Mouse (Mus musculus) left cerebral cortex, adult 9 months (tissue): Measurements from ENCODE around the gene Cmss1.

Experiments used
- DNase-seq, 2 experiments: peaks; one replicate each; pipeline ENCODE4 v3.0.0; 2022; ENCODE audit warnings: low spot score in 2 of 2

Gene Cmss1

GRCm38 (mm10) chr16:57558258-57558657 is 48.4 kb downstream of the Cmss1 start:
- no peak for DNase-seq

DNA sequence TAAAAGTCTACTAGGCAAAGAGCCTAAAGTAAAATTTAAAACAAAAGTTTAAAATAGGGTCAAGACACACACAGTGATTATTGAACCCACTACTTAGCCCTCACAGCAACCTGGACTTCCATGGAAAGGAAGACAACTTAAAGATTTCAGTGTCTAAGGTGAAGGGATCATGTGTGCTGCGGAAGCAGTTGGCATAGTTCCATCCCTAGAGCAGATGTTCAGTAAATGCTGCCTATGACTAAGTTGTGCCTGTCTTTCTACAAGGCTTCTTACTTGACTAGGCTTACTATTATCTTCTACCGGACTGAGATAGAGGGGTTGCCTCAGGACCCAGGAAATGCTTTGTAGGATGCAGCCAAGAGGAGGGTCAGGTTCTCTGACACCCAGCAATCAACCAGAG is 50.4 kb downstream of the Cmss1 start:
- DNase-seq: no peak

DNA sequence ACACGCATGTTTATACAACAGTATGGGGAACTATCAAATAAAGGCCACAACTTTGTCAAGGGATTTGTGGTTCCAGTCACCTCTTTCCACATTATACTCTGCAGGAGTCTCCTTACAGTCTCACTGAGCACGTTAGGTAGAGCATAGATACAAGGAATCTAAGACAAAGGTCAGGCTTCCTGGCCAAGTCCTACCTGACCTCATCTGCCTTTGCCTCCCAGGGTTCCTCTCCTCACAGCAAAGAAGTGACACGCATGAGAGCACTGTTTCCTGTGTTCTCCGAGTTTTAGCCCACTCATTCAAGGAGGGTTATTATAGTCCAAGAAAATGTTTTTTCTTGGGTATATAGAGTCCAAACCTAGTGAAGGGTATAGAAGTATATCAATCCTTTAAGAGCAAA is 51.0 kb downstream of the Cmss1 start:
- DNase-seq: no peak

DNA sequence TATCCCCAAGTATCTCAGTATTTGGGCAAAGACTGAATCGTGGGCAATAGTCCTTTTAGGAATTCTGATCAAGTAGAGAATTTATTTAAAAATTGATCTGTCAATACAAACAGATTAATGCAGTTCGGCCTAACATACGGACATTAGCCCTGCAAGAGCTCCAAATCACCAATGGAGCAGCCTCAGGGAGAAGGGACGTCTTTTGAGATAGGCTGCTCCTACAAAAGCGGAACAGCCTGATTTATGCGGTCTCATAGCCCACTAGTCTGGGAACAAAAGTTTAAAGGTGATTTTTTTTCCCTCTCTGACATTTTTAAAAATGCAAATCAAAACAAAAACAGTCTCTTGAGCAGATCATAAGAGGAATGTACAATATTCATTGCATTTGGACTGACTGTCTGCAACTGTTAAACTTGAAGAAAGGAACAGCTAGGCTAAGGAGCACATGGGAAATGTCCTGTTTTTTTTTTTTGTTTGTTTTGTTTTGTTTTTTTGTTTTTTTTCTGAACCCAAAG is 51.7 kb downstream of the Cmss1 start:
- DNase-seq: no peak

DNA sequence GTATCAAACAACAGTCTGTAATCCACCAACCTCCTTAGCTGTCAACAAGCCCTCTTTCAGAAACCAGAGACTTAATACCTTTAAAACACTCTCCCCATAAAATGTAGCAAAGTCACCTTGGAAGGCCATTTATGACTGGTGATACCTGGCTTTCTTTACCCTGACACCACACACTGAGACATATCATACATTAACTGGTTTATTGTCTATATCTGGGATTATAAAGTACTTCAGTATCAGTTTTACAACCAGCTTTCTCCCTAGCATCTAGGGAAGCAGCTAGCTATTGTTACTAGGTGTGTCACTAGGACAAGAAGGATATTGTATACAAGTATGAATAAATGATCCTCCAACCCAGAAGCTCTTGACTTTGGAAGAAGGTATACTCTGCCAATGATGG is 53.4 kb downstream of the Cmss1 start:
- no peak for DNase-seq

DNA sequence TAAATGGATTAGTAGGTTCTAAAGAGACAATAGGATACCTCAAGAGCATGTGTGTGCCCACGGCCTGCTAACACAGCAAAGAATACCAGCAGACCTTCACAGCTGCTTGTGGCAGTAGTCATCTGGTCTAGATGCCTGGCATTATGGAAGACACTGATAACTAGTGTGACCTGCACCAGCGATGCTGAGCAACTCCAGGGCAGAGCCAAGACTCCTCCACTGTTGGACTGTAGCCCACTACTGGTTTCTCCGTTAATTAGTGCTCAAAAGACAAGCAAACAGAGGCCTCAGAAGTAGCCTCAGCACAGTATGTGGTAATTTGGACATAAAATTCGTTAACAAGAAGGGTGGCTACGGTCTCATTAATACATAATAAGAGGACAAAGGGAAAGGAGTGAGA is 54.0 kb downstream of the Cmss1 start:
- no peak for DNase-seq

DNA sequence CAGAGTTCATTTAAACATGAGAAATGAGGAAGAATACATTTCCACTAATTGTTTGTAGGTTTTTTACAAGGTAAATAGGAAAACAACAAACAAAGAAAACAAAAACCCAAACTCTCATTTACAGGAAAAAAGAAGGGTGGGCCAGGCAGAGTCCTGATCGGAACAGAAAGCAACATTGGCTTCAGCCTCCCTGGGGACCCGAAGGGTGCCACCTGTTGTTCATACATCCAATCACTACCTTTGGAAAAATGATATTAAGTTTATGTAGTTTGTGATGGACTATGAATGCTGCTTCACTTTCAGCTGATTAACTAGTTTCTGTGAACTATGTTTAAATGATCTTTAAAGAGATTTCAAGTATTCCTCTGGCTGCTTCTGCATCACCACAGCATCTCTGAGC is 55.0 kb downstream of the Cmss1 start:
- no peak for DNase-seq

GRCm38 (mm10) chr16:57550817-57551216 is 55.8 kb downstream of the Cmss1 start:
- no peak for DNase-seq

DNA sequence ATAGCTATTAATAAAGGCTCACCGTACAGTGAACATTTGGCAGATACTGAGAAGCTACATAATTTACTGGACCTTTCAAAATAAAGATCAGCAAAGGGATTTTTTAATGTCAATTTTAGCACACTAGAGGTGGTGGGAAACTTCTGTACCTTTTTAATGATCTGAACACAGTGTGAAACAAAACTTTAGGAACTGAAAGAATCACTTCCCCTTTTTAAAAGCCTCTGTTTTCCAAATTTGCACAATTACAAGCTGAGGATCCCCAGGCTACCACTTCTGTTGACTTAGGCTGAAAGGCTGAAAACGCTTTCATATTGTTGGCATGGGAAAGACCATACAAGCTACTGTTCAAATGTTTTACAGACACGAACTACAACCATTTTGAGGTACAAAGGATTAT is 56.6 kb downstream of the Cmss1 start:
- no peak for DNase-seq

GRCm38 (mm10) chr16:57549061-57550037 is 57.3 kb downstream of the Cmss1 start:
- DNase-seq: peak in 1 of 2 experiments; percentile 17

GRCm38 (mm10) chr16:57548608-57549007 is 58.1 kb downstream of the Cmss1 start:
- DNase-seq: no peak

DNA sequence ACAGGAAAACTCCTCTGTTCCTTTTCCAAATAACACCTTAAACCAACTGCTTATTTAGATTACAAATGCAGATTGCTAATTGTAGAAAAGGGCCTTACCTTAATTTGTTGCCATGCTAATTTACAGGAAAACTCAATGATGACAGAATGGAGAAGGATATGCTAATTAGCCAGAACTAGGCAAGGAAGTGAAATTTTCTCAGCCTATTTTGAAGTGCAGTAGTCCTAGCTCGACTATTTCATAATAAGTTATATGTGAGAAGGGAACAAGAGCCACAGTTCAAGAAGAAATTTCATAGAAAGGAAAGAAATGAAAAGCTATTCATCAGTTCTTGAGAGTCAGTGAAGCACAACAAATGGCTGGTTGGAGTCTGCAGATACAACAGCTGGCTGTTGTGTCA is 60.3 kb downstream of the Cmss1 start:
- DNase-seq: no peak

- no peak for DNase-seq
These were observed 62.2 kb downstream of the Cmss1 start for GRCm38 (mm10) chr16:57544441-57544840.

DNA sequence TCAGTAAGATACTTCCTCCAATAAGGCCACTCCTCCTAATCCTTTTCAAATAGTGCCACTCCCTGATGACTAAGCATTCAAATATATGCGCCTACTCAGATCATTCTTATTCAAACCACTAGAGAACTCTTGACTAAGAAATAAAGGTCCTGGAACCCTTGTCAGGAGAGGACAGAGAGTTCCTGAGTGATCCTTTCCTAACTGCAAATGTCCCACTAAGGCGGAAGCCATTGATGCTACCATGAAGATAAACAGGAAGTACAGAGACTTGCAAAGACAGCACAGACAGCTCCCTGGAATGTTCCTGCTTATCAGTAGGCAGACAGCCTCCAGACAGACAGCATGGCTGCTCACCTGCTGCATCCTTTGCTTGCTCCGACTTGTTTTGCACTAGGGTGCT is 63.4 kb downstream of the Cmss1 start:
- DNase-seq: no peak

GRCm38 (mm10) chr16:57536511-57536910 is 70.2 kb downstream of the Cmss1 start:
- no peak for DNase-seq

- DNase-seq: no peak
These were observed 71.9 kb downstream of the Cmss1 start for GRCm38 (mm10) chr16:57534811-57535210.

- DNase-seq: no peak
These were observed 72.3 kb downstream of the Cmss1 start for GRCm38 (mm10) chr16:57534365-57534764.

GRCm38 (mm10) chr16:57532081-57532493 is 74.6 kb downstream of the Cmss1 start:
- DNase-seq: no peak

GRCm38 (mm10) chr16:57530547-57530946 is 76.1 kb downstream of the Cmss1 start:
- no peak for DNase-seq

GRCm38 (mm10) chr16:57528457-57528856 is 78.2 kb downstream of the Cmss1 start:
- DNase-seq: no peak

GRCm38 (mm10) chr16:57526893-57527292 is 79.8 kb downstream of the Cmss1 start:
- DNase-seq: no peak

DNA sequence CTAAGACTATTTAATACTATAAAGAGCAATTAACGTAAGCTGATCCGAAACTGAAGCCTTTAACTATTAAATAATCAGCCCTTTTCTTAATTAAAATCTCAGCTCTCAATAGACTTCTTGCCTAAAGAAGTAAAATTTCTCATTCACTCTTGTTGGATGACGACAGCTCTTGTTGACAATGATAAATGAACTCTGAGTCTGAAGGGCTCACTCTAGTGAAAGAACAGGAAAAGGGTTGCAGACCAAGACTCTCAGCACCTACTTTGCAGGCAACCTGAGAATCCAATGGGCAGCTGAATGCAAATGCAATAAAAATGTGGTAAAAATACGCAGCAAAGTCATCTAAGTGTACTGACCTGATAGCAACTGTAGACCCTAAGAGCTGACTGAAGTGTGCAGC is 81.2 kb downstream of the Cmss1 start:
- no peak for DNase-seq

DNA sequence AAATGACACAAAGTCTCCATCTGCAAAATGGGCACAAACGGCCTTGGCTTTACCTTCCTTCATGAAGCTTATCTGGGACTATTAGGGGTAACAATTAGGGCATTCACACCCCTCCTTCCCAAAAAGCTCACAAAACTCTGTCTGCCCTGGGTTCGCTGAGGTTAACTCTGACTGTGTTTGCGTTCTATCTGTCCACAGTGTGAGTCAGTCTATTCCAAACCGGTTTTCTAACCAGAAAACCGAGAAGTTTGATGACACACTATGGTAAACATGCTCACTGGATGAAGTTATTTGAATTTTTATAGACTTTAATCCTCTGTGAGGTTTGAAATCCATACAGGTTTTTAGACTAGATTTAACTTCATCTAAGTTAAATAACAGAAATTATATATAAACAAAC is 81.6 kb downstream of the Cmss1 start:
- no peak for DNase-seq
